Mouse (Mus musculus) left cerebral cortex, adult 11 months (tissue): ENCODE data around the gene Sh2d1a.

Experiments
- DNase-seq: peaks from one replicate; pipeline ENCODE4 v3.0.0; 2022; ENCODE audit warnings: low spot score

Sh2d1a gene

GRCm38 (mm10) chrX:42502291-42503043, at the start of gene Sh2d1a:
Sh2d1a (plus strand) TSS chrX:42502453.
- DNase-seq, result no peak

- DNase-seq, result no peak
Observed at GRCm38 (mm10) chrX:42453001-42453400, 49.3 kb upstream of the Sh2d1a start.

- DNase-seq, result no peak
Observed at GRCm38 (mm10) chrX:42454533-42454932, 47.7 kb upstream of the Sh2d1a start.

- DNase-seq, result no peak
Observed at GRCm38 (mm10) chrX:42489446-42489845, 12.8 kb upstream of the Sh2d1a start, which contains the start of gene Tex13c2. Tex13c2 (plus strand) TSS chrX:42489691.

- no peak for DNase-seq
Observed at GRCm38 (mm10) chrX:42490336-42490735, 11.9 kb upstream of the Sh2d1a start.

GRCm38 (mm10) chrX:42500538-42500937, 1.7 kb upstream of the Sh2d1a start:
- DNase-seq, result peak; percentile 1

- no peak for DNase-seq
Observed at GRCm38 (mm10) chrX:42511105-42511504, 8.9 kb downstream of the Sh2d1a start.

- DNase-seq, result no peak
Observed at GRCm38 (mm10) chrX:42512567-42512966, 10.3 kb downstream of the Sh2d1a start.

- DNase-seq, result no peak
Observed at GRCm38 (mm10) chrX:42522868-42523267, 20.6 kb downstream of the Sh2d1a start.

- DNase-seq, result no peak
Observed at GRCm38 (mm10) chrX:42530703-42531102, 28.4 kb downstream of the Sh2d1a start.

- DNase-seq, result no peak
Observed at GRCm38 (mm10) chrX:42540030-42540755, 37.9 kb downstream of the Sh2d1a start.

- peak; percentile 24 for DNase-seq
Observed at GRCm38 (mm10) chrX:42540756-42541053, 38.5 kb downstream of the Sh2d1a start.

GRCm38 (mm10) chrX:42545076-42545475, 42.8 kb downstream of the Sh2d1a start:
- no peak for DNase-seq

GRCm38 (mm10) chrX:42548513-42548912, 46.3 kb downstream of the Sh2d1a start:
- DNase-seq, result no peak

- DNase-seq, result peak; percentile 6
Observed at GRCm38 (mm10) chrX:42557284-42557683, 55.0 kb downstream of the Sh2d1a start.

- no peak for DNase-seq
Observed at GRCm38 (mm10) chrX:42558683-42559082, 56.4 kb downstream of the Sh2d1a start.
